ENCODE assay signal across 21 mouse cellular contexts in genomic region chr4:47595841-47596240, GRCm38 (mm10).
DNase-seq lines count a peak whose midpoint lies in the region; ATAC-seq and TF ChIP-seq lines count a peak whose summit lies in the region.
"Had no signal": no experiment of that assay in that cellular context is flagged by ENCODE, and none has a peak within 500 bp of the region (broad histone marks: within the 10 kb centered on the region; RNA-seq: fewer than 3 reads in every experiment).

No protein-coding gene starts in this region.

- no peak overlapping the region for H3K4me3 ChIP-seq in forebrain, postnatal 0 days (ENCODE audit: low read depth, low read length)
- H3K4me3 ChIP-seq in lung, postnatal 0 days (ENCODE audit: low read depth, low read length): no peak overlapping the region
- H3K4me3 ChIP-seq: forebrain, embryonic 15.5 days; heart, adult 2 months; heart, embryonic 13.5 days; midbrain, embryonic 12.5 days had no signal

- intact Hi-C loops in gastrocnemius, postnatal 14 days (cut with DNase I; ENCODE audit: low total_unique reads): no loop called here

- WGBS in forebrain, postnatal 0 days: 85% methylated on average over 10 of the region's 10 CpGs
- 77% methylated on average over 10 of the region's 10 CpGs for WGBS in lung, postnatal 0 days

- H3K36me3 ChIP-seq in forebrain, postnatal 0 days (ENCODE audit: insufficient read depth): no peaks in the 10 kb centered on the region
- no peaks in the 10 kb centered on the region for H3K36me3 ChIP-seq in lung, postnatal 0 days (ENCODE audit: insufficient read depth, low read length)
- H3K36me3 ChIP-seq: forebrain, embryonic 15.5 days; heart, embryonic 13.5 days; midbrain, embryonic 12.5 days had no signal

- no peak overlapping the region for H3K27ac ChIP-seq in forebrain, postnatal 0 days (ENCODE audit: low read depth, low read length)
- H3K27ac ChIP-seq in lung, postnatal 0 days (ENCODE audit: low read length): no peak overlapping the region
- H3K27ac ChIP-seq: forebrain, embryonic 15.5 days; heart, adult 2 months; heart, embryonic 13.5 days; hindbrain, embryonic 14.5 days; midbrain, embryonic 12.5 days had no signal

- no peaks in the 10 kb centered on the region for H3K27me3 ChIP-seq in forebrain, postnatal 0 days (ENCODE audit: insufficient read depth, low read length)
- no peaks in the 10 kb centered on the region for H3K27me3 ChIP-seq in lung, postnatal 0 days (replicated peaks; ENCODE audit: insufficient read depth, low read length)
- H3K27me3 ChIP-seq: forebrain, embryonic 15.5 days; midbrain, embryonic 12.5 days had no signal

- H3K4me2 ChIP-seq in forebrain, postnatal 0 days (ENCODE audit: low read depth): no peak overlapping the region
- H3K4me2 ChIP-seq in lung, postnatal 0 days (replicated peaks; ENCODE audit: low read depth, low read length): no peak overlapping the region
- H3K4me2 ChIP-seq: forebrain, embryonic 15.5 days; heart, embryonic 13.5 days; hindbrain, embryonic 14.5 days; liver, embryonic 11.5 days; midbrain, embryonic 12.5 days had no signal

- no peak for TF ChIP-seq CTCF in forebrain, postnatal 0 days (IDR thresholded peaks at IDR 0.05; ENCODE audit: low read depth)
- TF ChIP-seq CTCF in lung, postnatal 0 days (IDR thresholded peaks at IDR 0.05): no peak

- H3K9ac ChIP-seq in forebrain, postnatal 0 days: no peak overlapping the region
- H3K9ac ChIP-seq in lung, postnatal 0 days (replicated peaks; ENCODE audit: low read depth): no peak overlapping the region
- H3K9ac ChIP-seq: forebrain, embryonic 15.5 days; heart, embryonic 13.5 days; hindbrain, embryonic 14.5 days; liver, postnatal 0 days; midbrain, embryonic 12.5 days had no signal

- DNase-seq in cerebellum, adult 11 months: peak; percentile 77
- DNase-seq in cerebellum, adult 18-20 months: peak; percentile 78 to 85
- DNase-seq in cerebellum, postnatal 14 days: peak; percentile 79 to 82
- DNase-seq in gastrocnemius, postnatal 14 days: peak; percentile 76
- no peak for DNase-seq in forebrain, postnatal 0 days
- no peak for DNase-seq in liver
- DNase-seq in lung, postnatal 0 days (ENCODE audit: low spot score): no peak
- no peak for DNase-seq in urinary bladder, postnatal 14 days (ENCODE audit: low spot score)
- DNase-seq: adrenal gland, postnatal 10 days; heart, adult 2 months; kidney, adult 8-10 months; kidney, postnatal 10 days; liver, postnatal 0 days; lung, postnatal 10 days; spleen, adult 18-20 months had no signal

- no peak for TF ChIP-seq EP300 in lung, postnatal 0 days (IDR thresholded peaks at IDR 0.05)

- no peaks in the 10 kb centered on the region for H3K4me1 ChIP-seq in forebrain, postnatal 0 days (ENCODE audit: insufficient read depth)
- H3K4me1 ChIP-seq in lung, postnatal 0 days (ENCODE audit: insufficient read depth, low read depth, low read length): no peaks in the 10 kb centered on the region
- H3K4me1 ChIP-seq: midbrain, embryonic 12.5 days had no signal

- H3K9me3 ChIP-seq in forebrain, postnatal 0 days (ENCODE audit: low read length): no peaks in the 10 kb centered on the region
- H3K9me3 ChIP-seq in lung, postnatal 0 days (ENCODE audit: low read length): no peaks in the 10 kb centered on the region
- H3K9me3 ChIP-seq: forebrain, embryonic 15.5 days; heart, embryonic 13.5 days; midbrain, embryonic 12.5 days had no signal

- no peak for ATAC-seq in forebrain, postnatal 0 days
- no peak for ATAC-seq in lung, postnatal 0 days
- ATAC-seq: activated CD4-positive, CD25-positive, alpha-beta regulatory T cell, adult 4 months; forebrain, embryonic 15.5 days; liver, postnatal 0 days had no signal

Comparison
In these comparisons a context has a peak if more than half of its experiments do, and no peak if none do; other contexts are left out.
1. DNase-seq: peak in cerebellum, adult 11 months (single experiment), cerebellum, adult 18-20 months (2 of 2), cerebellum, postnatal 14 days (2 of 2) and gastrocnemius, postnatal 14 days (single experiment); none in forebrain, postnatal 0 days (single experiment), liver (single experiment), lung, postnatal 0 days (single experiment) and urinary bladder, postnatal 14 days (single experiment).